Mouse (Mus musculus): ENCODE measurements at regions not wholly inside any gene's neighbourhood (a gene's known extent, or its start where the extent isn't known, plus 50 kb on each side); places are given as distances from the start of the nearest gene placed in this dataset.
A peak's percentile ranks its signal among the peaks of the same experiment; 100 is the strongest.

DNA sequence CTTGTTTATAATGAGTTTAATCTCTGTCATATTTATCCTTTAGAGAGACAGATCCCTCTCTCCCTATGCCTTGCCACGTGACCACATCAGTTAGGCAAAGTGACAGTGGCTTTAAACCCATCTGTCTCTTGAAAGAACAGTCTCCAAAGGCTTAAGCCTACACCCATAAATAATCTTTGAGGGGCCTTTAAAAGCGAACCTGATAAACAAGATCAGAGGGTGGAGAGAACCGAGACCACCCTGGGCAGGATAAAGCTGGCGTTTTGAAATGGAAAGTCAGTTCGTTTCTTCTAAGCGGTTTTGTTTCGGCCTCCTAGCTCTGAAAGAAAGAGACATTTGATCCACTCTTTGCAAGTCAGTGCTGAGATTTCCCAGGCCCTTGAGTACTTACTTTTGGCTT, 149.5 kb downstream of the Ackr3 start:
- Histone ChIP-seq H3K27ac (ENCODE audit: low read depth, low read length) (peak overlapping the region; percentile 10; the same call in 1 of the 2 replicates), H3K4me2 (replicated peaks; ENCODE audit: low read depth, low read length) (no peak overlapping the region), H3K36me3 (ENCODE audit: control insufficient read depth, insufficient read depth, low read length) (no peaks in the 10 kb centered on the region), H3K27me3 (ENCODE audit: control insufficient read depth, insufficient read depth, low read length) (no peaks in the 10 kb centered on the region), H3K9ac (ENCODE audit: low read depth, low read length) (no peak overlapping the region), H3K9me3 (ENCODE audit: control insufficient read depth, low read length) (no peaks in the 10 kb centered on the region), H3K4me3 (ENCODE audit: low read length) (no peak overlapping the region), H3K4me1 (ENCODE audit: control insufficient read depth, insufficient read depth, low read length) (peaks cover 3% of the 10 kb centered on the region; the same call in 1 of the 2 replicates)
- ATAC-seq (ENCODE audit: low FRiP score, low TSS enrichment), result 0 out of 2 replicates have a peak, but pooled peaks have one; percentile 41
- 11% methylated on average over 7 of the region's 7 CpGs for WGBS

DNA sequence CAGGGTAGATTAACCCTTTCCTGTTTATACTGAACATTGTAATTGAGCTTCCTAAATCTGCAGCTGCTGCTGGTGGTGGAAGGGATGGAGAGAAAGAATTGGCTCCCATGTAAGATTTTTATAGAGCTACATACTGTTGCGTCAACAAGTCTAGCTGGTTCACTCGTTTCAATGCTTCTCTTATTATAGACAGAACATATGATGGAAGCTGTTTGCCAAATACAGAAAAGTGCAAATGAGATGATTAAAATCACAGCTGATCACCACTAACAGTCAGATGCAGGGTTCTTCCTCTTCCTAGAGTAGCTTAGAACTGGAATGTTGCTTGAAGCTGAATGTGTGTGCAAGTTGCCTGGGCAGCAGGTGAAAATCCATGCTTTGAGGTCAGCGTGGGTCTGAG, 152.8 kb downstream of the Ackr3 start:
- Histone ChIP-seq H3K27me3 (ENCODE audit: control insufficient read depth, insufficient read depth, low read length) (no peaks in the 10 kb centered on the region), H3K4me2 (replicated peaks; ENCODE audit: low read depth, low read length) (no peak overlapping the region), H3K4me1 (ENCODE audit: control insufficient read depth, insufficient read depth, low read length) (peaks cover 3% of the 10 kb centered on the region; the same call in 1 of the 2 replicates), H3K27ac (ENCODE audit: low read depth, low read length) (no peak overlapping the region), H3K9ac (ENCODE audit: low read depth, low read length) (no peak overlapping the region), H3K9me3 (ENCODE audit: control insufficient read depth, low read length) (no peaks in the 10 kb centered on the region), H3K36me3 (ENCODE audit: control insufficient read depth, insufficient read depth, low read length) (no peaks in the 10 kb centered on the region), H3K4me3 (ENCODE audit: low read length) (no peak overlapping the region)
- 85% methylated on average over 3 of the region's 3 CpGs for WGBS
- ATAC-seq (ENCODE audit: low FRiP score, low TSS enrichment), result no peak

DNA sequence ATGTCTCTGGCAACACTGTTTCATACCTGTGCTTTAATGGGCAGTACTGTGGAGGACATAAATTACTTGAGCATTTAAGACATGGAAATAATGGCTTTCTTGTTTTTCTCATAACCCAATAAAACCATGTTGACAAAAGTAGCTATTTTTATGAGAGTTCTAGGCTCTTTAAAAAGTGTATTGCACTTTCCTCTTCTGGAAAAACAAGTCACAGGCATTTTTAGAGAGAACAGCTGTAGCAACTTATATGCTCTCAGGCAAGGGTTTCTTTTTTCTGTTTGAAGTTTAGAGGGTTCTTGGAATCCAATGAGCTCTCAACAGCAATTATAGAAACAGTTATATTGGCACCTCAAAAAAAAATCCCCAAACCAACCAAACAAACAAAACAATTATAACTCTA, 153.6 kb downstream of the Ackr3 start:
- Histone ChIP-seq H3K4me2 (replicated peaks; ENCODE audit: low read depth, low read length) (no peak overlapping the region), H3K36me3 (ENCODE audit: control insufficient read depth, insufficient read depth, low read length) (no peaks in the 10 kb centered on the region), H3K27me3 (ENCODE audit: control insufficient read depth, insufficient read depth, low read length) (no peaks in the 10 kb centered on the region), H3K4me3 (ENCODE audit: low read length) (no peak overlapping the region), H3K9ac (ENCODE audit: low read depth, low read length) (no peak overlapping the region), H3K9me3 (ENCODE audit: control insufficient read depth, low read length) (no peaks in the 10 kb centered on the region), H3K27ac (ENCODE audit: low read depth, low read length) (no peak overlapping the region), H3K4me1 (ENCODE audit: control insufficient read depth, insufficient read depth, low read length) (peaks cover 3% of the 10 kb centered on the region; the same call in 1 of the 2 replicates)
- ATAC-seq (ENCODE audit: low FRiP score, low TSS enrichment), result no peak

DNA sequence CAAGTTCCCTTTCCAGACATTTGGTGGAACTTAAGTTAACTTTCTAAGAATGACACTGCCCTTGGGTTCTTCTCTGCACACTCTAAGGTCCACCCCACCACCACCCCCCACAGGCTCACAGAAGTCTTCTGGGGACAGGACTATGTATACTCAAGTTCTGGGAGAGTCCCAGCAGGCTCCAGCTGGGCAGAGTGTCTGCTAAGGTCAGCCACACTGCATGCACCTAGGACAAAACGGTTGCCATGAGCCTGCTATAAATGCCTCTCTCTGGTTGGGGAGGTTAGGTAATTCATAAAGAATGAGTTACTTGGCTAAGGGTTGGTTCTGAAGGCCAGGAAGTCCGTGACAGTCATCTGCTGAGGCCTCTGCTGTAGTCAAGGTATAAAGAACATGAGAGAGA, 155.2 kb downstream of the Ackr3 start:
- no peak for ATAC-seq (ENCODE audit: low FRiP score, low TSS enrichment)
- Histone ChIP-seq H3K4me1 (ENCODE audit: control insufficient read depth, insufficient read depth, low read length) (0 out of 2 replicates have a peak, but pooled peaks cover 3% of the 10 kb centered on the region), H3K4me2 (replicated peaks; ENCODE audit: low read depth, low read length) (no peak overlapping the region), H3K4me3 (ENCODE audit: low read length) (no peak overlapping the region), H3K27me3 (ENCODE audit: control insufficient read depth, insufficient read depth, low read length) (no peaks in the 10 kb centered on the region), H3K36me3 (ENCODE audit: control insufficient read depth, insufficient read depth, low read length) (no peaks in the 10 kb centered on the region), H3K9me3 (ENCODE audit: control insufficient read depth, low read length) (no peaks in the 10 kb centered on the region), H3K27ac (ENCODE audit: low read depth, low read length) (no peak overlapping the region), H3K9ac (ENCODE audit: low read depth, low read length) (no peak overlapping the region)
- WGBS, result 78% methylated on average over 2 of the region's 2 CpGs

DNA sequence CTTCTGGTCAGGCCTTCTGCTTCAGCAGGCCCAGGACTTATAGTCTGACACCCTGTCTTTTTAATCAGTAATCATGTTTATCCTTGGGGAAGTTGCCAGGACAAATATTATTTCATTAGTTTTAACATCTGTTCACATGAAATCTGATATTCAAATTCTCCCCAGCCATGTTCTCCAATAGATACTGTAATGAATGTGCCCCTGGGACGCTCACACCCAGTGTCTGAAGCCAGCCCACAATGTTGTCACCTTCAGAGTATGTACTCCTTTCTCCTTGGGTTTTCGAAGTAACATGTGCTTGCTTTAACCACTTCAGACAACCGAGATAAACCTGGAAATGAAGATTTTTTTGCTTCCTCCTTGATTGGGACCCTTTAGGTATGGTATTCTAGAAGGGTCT, 156.3 kb downstream of the Ackr3 start:
- Histone ChIP-seq H3K4me3 (ENCODE audit: low read length) (no peak overlapping the region), H3K27ac (ENCODE audit: low read depth, low read length) (no peak overlapping the region), H3K4me1 (ENCODE audit: control insufficient read depth, insufficient read depth, low read length) (0 out of 2 replicates have a peak, but pooled peaks cover 3% of the 10 kb centered on the region), H3K36me3 (ENCODE audit: control insufficient read depth, insufficient read depth, low read length) (no peaks in the 10 kb centered on the region), H3K4me2 (replicated peaks; ENCODE audit: low read depth, low read length) (no peak overlapping the region), H3K27me3 (ENCODE audit: control insufficient read depth, insufficient read depth, low read length) (no peaks in the 10 kb centered on the region), H3K9me3 (ENCODE audit: control insufficient read depth, low read length) (no peaks in the 10 kb centered on the region), H3K9ac (ENCODE audit: low read depth, low read length) (no peak overlapping the region)
- 71% methylated on average over 3 of the region's 3 CpGs for WGBS
- 0 out of 2 replicates have a peak, but pooled peaks have one; percentile 46 for ATAC-seq (ENCODE audit: low FRiP score, low TSS enrichment)

DNA sequence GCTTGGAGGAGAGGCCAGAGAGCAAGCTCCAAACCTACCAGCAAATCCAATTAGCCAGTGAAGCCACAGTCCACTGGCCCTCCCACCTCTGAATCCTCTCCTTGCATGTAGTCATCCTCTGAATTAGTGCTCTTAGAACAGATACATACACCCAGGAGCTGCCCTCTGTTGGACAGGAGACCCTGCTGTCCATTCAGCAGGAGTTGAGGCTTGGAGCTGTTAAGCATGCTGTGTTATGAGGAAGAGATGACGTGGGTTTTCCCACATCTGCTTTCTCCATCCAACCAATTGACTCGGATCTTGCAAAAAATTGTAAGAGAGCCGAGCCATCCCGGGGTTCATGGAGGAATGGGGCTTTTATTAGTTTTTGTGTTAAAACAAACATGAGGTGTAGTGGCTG, 160.7 kb downstream of the Ackr3 start:
- Histone ChIP-seq H3K4me2 (replicated peaks; ENCODE audit: low read depth, low read length) (no peak overlapping the region), H3K27ac (ENCODE audit: low read depth, low read length) (no peak overlapping the region), H3K9ac (ENCODE audit: low read depth, low read length) (no peak overlapping the region), H3K4me3 (ENCODE audit: low read length) (no peak overlapping the region), H3K36me3 (ENCODE audit: control insufficient read depth, insufficient read depth, low read length) (no peaks in the 10 kb centered on the region), H3K27me3 (ENCODE audit: control insufficient read depth, insufficient read depth, low read length) (no peaks in the 10 kb centered on the region), H3K4me1 (ENCODE audit: control insufficient read depth, insufficient read depth, low read length) (0 out of 2 replicates have a peak, but pooled peaks cover 3% of the 10 kb centered on the region), H3K9me3 (ENCODE audit: control insufficient read depth, low read length) (no peaks in the 10 kb centered on the region)
- ATAC-seq (ENCODE audit: low FRiP score, low TSS enrichment), result no peak
- 75% methylated on average over 4 of the region's 4 CpGs for WGBS

DNA sequence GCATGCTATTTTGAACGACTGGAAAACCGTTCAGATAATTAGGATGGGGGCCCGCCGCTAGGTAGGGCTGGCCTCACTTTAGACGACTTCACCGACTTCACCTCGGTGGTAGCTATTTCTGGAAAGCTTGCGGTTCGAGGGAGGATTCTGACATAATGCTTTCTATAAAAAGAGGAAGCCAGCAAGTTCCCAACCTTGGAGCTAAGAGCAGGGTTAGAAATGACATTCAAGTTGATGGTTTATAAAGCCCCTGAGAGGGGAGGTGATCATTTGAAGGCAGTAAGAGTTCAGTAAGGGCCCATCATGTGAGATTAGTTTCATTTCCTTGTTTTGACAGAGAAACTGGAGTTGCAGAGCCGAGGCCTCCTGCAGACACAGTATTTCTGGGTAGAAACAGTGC, 164.8 kb downstream of the Ackr3 start:
- no peak overlapping the region for H3K27ac ChIP-seq (ENCODE audit: low read depth, low read length)
- no peak overlapping the region for H3K9ac ChIP-seq (ENCODE audit: low read depth, low read length)
- no peak for ATAC-seq (ENCODE audit: low FRiP score, low TSS enrichment)
- no peaks in the 10 kb centered on the region for H3K36me3 ChIP-seq (ENCODE audit: control insufficient read depth, insufficient read depth, low read length)
- H3K9me3 ChIP-seq (ENCODE audit: control insufficient read depth, low read length), result 0 out of 2 replicates have a peak, but pooled peaks cover 4% of the 10 kb centered on the region
- 69% methylated on average over 10 of the region's 10 CpGs for WGBS
- H3K27me3 ChIP-seq (ENCODE audit: control insufficient read depth, insufficient read depth, low read length), result no peaks in the 10 kb centered on the region
- no peak overlapping the region for H3K4me2 ChIP-seq (replicated peaks; ENCODE audit: low read depth, low read length)
- H3K4me1 ChIP-seq (ENCODE audit: control insufficient read depth, insufficient read depth, low read length), result no peaks in the 10 kb centered on the region
- H3K4me3 ChIP-seq (ENCODE audit: low read length), result no peak overlapping the region

DNA sequence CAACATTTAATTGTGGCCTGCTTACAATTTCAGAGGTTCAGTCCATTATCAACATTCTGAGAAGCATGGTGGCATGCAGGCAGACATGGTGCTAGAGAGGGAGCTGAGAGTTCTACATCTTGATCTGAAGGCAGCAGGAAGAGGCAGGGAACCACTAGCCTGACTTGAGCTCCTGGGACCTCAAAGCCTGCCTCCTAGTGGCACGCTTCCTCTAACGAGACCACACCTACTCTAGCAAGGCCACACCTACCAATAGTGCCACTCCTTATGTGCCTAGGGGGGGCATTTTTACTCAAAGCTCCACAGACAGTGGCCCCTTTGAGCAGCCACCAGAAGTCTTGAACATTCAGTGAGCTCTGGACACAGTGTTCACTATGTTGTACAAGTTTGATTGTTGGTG, 165.5 kb downstream of the Ackr3 start:
- H3K9ac ChIP-seq (ENCODE audit: low read depth, low read length), result no peak overlapping the region
- 77% methylated on average over 2 of the region's 2 CpGs for WGBS
- no peak for ATAC-seq (ENCODE audit: low FRiP score, low TSS enrichment)
- 0 out of 2 replicates have a peak, but pooled peaks cover 4% of the 10 kb centered on the region for H3K9me3 ChIP-seq (ENCODE audit: control insufficient read depth, low read length)
- no peak overlapping the region for H3K4me3 ChIP-seq (ENCODE audit: low read length)
- H3K27ac ChIP-seq (ENCODE audit: low read depth, low read length), result no peak overlapping the region
- H3K4me1 ChIP-seq (ENCODE audit: control insufficient read depth, insufficient read depth, low read length), result no peaks in the 10 kb centered on the region
- no peaks in the 10 kb centered on the region for H3K27me3 ChIP-seq (ENCODE audit: control insufficient read depth, insufficient read depth, low read length)
- H3K4me2 ChIP-seq (replicated peaks; ENCODE audit: low read depth, low read length), result no peak overlapping the region
- no peaks in the 10 kb centered on the region for H3K36me3 ChIP-seq (ENCODE audit: control insufficient read depth, insufficient read depth, low read length)

DNA sequence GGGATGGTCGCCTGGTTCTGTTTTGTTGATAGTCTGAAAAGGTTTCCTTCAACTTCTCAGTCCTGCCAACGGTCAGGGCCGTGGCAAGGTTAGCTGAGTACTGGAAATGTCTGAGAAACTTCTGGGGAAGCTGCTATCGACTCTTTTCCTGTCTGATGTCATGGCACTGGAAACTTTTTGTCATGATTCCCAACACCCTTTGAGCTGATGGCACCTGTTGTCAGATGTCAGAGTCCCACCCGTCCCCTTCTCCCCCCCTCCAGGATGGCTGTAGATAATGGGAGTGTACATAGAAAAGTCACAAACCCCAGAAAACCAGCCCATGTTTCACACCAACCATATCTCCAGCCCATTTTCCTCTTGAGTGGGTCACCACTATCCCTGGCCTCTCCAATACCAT, 167.0 kb downstream of the Ackr3 start:
- 0 out of 2 replicates have a peak, but pooled peaks cover 6% of the 10 kb centered on the region for H3K4me1 ChIP-seq (ENCODE audit: control insufficient read depth, insufficient read depth, low read length)
- H3K27ac ChIP-seq (ENCODE audit: low read depth, low read length), result no peak overlapping the region
- 0 out of 2 replicates have a peak, but pooled peaks cover 4% of the 10 kb centered on the region for H3K9me3 ChIP-seq (ENCODE audit: control insufficient read depth, low read length)
- 83% methylated on average over 5 of the region's 5 CpGs for WGBS
- no peak overlapping the region for H3K4me3 ChIP-seq (ENCODE audit: low read length)
- H3K4me2 ChIP-seq (replicated peaks; ENCODE audit: low read depth, low read length), result no peak overlapping the region
- H3K36me3 ChIP-seq (ENCODE audit: control insufficient read depth, insufficient read depth, low read length), result no peaks in the 10 kb centered on the region
- ATAC-seq (ENCODE audit: low FRiP score, low TSS enrichment), result no peak
- H3K9ac ChIP-seq (ENCODE audit: low read depth, low read length), result no peak overlapping the region
- H3K27me3 ChIP-seq (ENCODE audit: control insufficient read depth, insufficient read depth, low read length), result no peaks in the 10 kb centered on the region
